Mouse (Mus musculus) erythroblast, embryonic 14.5 days (primary cell): ENCODE data around the gene Rnf144b.

Experiments
- GATA1 ChIP-seq: IDR thresholded peaks from 2 replicates; pipeline ENCODE4 v1.6.1; 2012; ENCODE audit warnings: low read length, inconsistent platforms, mixed read lengths
- TAL1 ChIP-seq: IDR thresholded peaks from 3 replicates; pipeline ENCODE4 v1.6.1; 2012; ENCODE audit warnings: low read length, inconsistent platforms, mixed read lengths

GRCm38 (mm10) chr13:47224648-47225323 is 102.3 kb downstream of the Rnf144b start:
- TF ChIP-seq GATA1 (no peak), TAL1 (no peak)
